In genomic region chr4:128691195-128691594, GRCm38 (mm10) we compare ENCODE assay signal across 16 mouse cellular contexts. TPM values are rescaled to one million over a fixed set of nuclear protein-coding genes. Genes with fewer than 3 reads are reported as not detected.
DNase-seq lines count a peak whose midpoint lies in the region; ATAC-seq and TF ChIP-seq lines count a peak whose summit lies in the region.
"Had no signal": no experiment of that assay in that cellular context is flagged by ENCODE, and none has a peak within 500 bp of the region (broad histone marks: within the 10 kb centered on the region; RNA-seq: fewer than 3 reads in every experiment).

No protein-coding gene starts in this region.

- no peak for TF ChIP-seq RAD21 in MEL (IDR thresholded peaks at IDR 0.05; ENCODE audit: low read depth, low read length)

- peaks cover 77% of the 10 kb centered on the region for H3K4me1 ChIP-seq in kidney, embryonic 15.5 days
- peaks cover 3 to 37% of the 10 kb centered on the region in 2 experiments; a peak in 3 of 4 replicates for H3K4me1 ChIP-seq in MEL (ENCODE audit: control insufficient read depth in 1 of 2, insufficient read depth in 2 of 2, low read length in 2 of 2)
- H3K4me1 ChIP-seq in embryonic facial prominence, embryonic 12.5 days: peaks cover 79% of the 10 kb centered on the region
- H3K4me1 ChIP-seq in limb, embryonic 13.5 days: peaks cover 81% of the 10 kb centered on the region

- intact Hi-C loops in left cerebral cortex, postnatal 14 days (cut with DNase I): no loop called here

- no peaks in the 10 kb centered on the region for H3K27me3 ChIP-seq in kidney, embryonic 15.5 days
- no peaks in the 10 kb centered on the region for H3K27me3 ChIP-seq in MEL (ENCODE audit: control insufficient read depth in 1 of 2, insufficient read depth in 2 of 2, low read length in 2 of 2)
- no peaks in the 10 kb centered on the region for H3K27me3 ChIP-seq in embryonic facial prominence, embryonic 12.5 days
- H3K27me3 ChIP-seq in limb, embryonic 13.5 days: no peaks in the 10 kb centered on the region

- no peak for DNase-seq in kidney, adult 8-10 months
- DNase-seq in MEL (ENCODE audit: low read depth, low spot score): peak; percentile 49
- DNase-seq in adrenal gland, adult (ENCODE audit: inconsistent age in 2 of 2, low spot score in 1 of 2): no peak
- no peak for DNase-seq in layer of hippocampus, adult 8-10 months (ENCODE audit: low spot score in 2 of 2)
- DNase-seq in left cerebral cortex, postnatal 14 days (ENCODE audit: low spot score in 2 of 2): no peak
- DNase-seq: cerebellum, adult 11 months; heart, adult 2 months; heart, postnatal 14 days; kidney, adult 11 months; lung, adult 2 months; thymus, postnatal 25 days had no signal

- 75% methylated on average over 4 of the region's 4 CpGs for WGBS in kidney, embryonic 15.5 days
- WGBS in embryonic facial prominence, embryonic 12.5 days: 82% methylated on average over 4 of the region's 4 CpGs
- WGBS in limb, embryonic 13.5 days: 79% methylated on average over 4 of the region's 4 CpGs

- no peak overlapping the region for H3K9ac ChIP-seq in kidney, embryonic 15.5 days
- no peak overlapping the region for H3K9ac ChIP-seq in MEL (ENCODE audit: control insufficient read depth, low read depth, low read length, poor library complexity, severe bottlenecking)
- H3K9ac ChIP-seq in embryonic facial prominence, embryonic 12.5 days: no peak overlapping the region
- H3K9ac ChIP-seq in limb, embryonic 13.5 days: no peak overlapping the region

- H3K27ac ChIP-seq in kidney, embryonic 15.5 days: peak overlapping the region; percentile 72
- no peak overlapping the region for H3K27ac ChIP-seq in MEL (ENCODE audit: control insufficient read depth, low read depth, low read length)
- peak overlapping the region; percentile 71 for H3K27ac ChIP-seq in embryonic facial prominence, embryonic 12.5 days
- peak overlapping the region; percentile 84; the same call in 1 of the 2 replicates for H3K27ac ChIP-seq in limb, embryonic 13.5 days
- H3K27ac ChIP-seq: heart, adult 2 months; midbrain, embryonic 10.5 days had no signal

- no peak overlapping the region for H3K4me2 ChIP-seq in kidney, embryonic 15.5 days
- no peak overlapping the region for H3K4me2 ChIP-seq in embryonic facial prominence, embryonic 12.5 days (replicated peaks)
- no peak overlapping the region for H3K4me2 ChIP-seq in limb, embryonic 13.5 days (replicated peaks)

- no peak overlapping the region for H3K4me3 ChIP-seq in kidney, embryonic 15.5 days (replicated peaks)
- no peak overlapping the region for H3K4me3 ChIP-seq in MEL (ENCODE audit: control insufficient read depth in 1 of 2, insufficient read depth in 1 of 2, low read depth in 2 of 2, low read length in 2 of 2)
- no peak overlapping the region for H3K4me3 ChIP-seq in embryonic facial prominence, embryonic 12.5 days
- no peak overlapping the region for H3K4me3 ChIP-seq in limb, embryonic 13.5 days
- H3K4me3 ChIP-seq: heart, adult 2 months; midbrain, embryonic 10.5 days had no signal

- no peaks in the 10 kb centered on the region for H3K79me2 ChIP-seq in MEL (ENCODE audit: control insufficient read depth, insufficient read depth, low read length, poor library complexity)

- no peak for ATAC-seq in kidney, embryonic 15.5 days (replicated peaks; ENCODE audit: low FRiP score)
- no peak for ATAC-seq in embryonic facial prominence, embryonic 12.5 days (ENCODE audit: insufficient number of reproducible peaks, insufficient read depth, low FRiP score, low TSS enrichment)
- no peak for ATAC-seq in limb, embryonic 13.5 days (ENCODE audit: low FRiP score, low read depth)
- ATAC-seq: CD4-positive, CD25-positive, alpha-beta regulatory T cell, adult 4 months had no signal

- no peaks in the 10 kb centered on the region for H3K9me3 ChIP-seq in kidney, embryonic 15.5 days (replicated peaks)
- no peaks in the 10 kb centered on the region for H3K9me3 ChIP-seq in MEL (replicated peaks; ENCODE audit: insufficient read depth, low read length)
- no peaks in the 10 kb centered on the region for H3K9me3 ChIP-seq in embryonic facial prominence, embryonic 12.5 days
- H3K9me3 ChIP-seq in limb, embryonic 13.5 days: 0 out of 2 replicates have a peak, but pooled peaks cover 6% of the 10 kb centered on the region

- TF ChIP-seq CTCF in MEL (IDR thresholded peaks at IDR 0.05 in 2 of 3, conservative IDR thresholded peaks at IDR 0.05 in 1 of 3; ENCODE audit: control insufficient read depth in 1 of 3, insufficient read depth in 1 of 3, low read depth in 2 of 3, low read length in 3 of 3, poor library complexity in 1 of 3, severe bottlenecking in 1 of 3): no peak

- no peaks in the 10 kb centered on the region for H3K36me3 ChIP-seq in kidney, embryonic 15.5 days
- H3K36me3 ChIP-seq in MEL (ENCODE audit: control insufficient read depth in 1 of 2, insufficient read depth in 2 of 2, low read length in 2 of 2): peaks cover 0 to 21% of the 10 kb centered on the region in 2 experiments; a peak in 2 of 4 replicates
- no peaks in the 10 kb centered on the region for H3K36me3 ChIP-seq in embryonic facial prominence, embryonic 12.5 days
- H3K36me3 ChIP-seq in limb, embryonic 13.5 days: no peaks in the 10 kb centered on the region
- H3K36me3 ChIP-seq: midbrain, embryonic 10.5 days had no signal

- no peak for TF ChIP-seq POLR2A in MEL (IDR thresholded peaks at IDR 0.05; ENCODE audit: control insufficient read depth in 1 of 2, insufficient read depth in 1 of 2, low read depth in 1 of 2, low read length in 2 of 2, poor library complexity in 1 of 2)

- peak; percentile 29 to 37; a peak in 2 of 4 replicates for TF ChIP-seq EP300 in MEL (IDR thresholded peaks at IDR 0.05; ENCODE audit: low read depth in 1 of 2, low read length in 2 of 2)

TF ChIP-seq in MEL, 35 proteins besides CTCF, POLR2A, EP300 and RAD21:
- TF ChIP-seq MAZ (IDR thresholded peaks at IDR 0.05; ENCODE audit: low read depth, low read length): no peak
- TF ChIP-seq MXI1 (IDR thresholded peaks at IDR 0.05; ENCODE audit: low read depth, low read length): no peak
- TF ChIP-seq USF2 (IDR thresholded peaks at IDR 0.05; ENCODE audit: borderline replicate concordance in 1 of 2, insufficient read depth in 1 of 2, low read depth in 1 of 2, low read length in 2 of 2): no peak
- TF ChIP-seq TCF12 (IDR thresholded peaks at IDR 0.05; ENCODE audit: low read depth, low read length): 0 out of 2 replicates have a peak, but pooled peaks have one; percentile 10
- no peak for TF ChIP-seq GABPA (IDR thresholded peaks at IDR 0.05; ENCODE audit: low read depth, low read length)
- peak; percentile 57; the same call in 1 of the 2 replicates for TF ChIP-seq GATA1 (IDR thresholded peaks at IDR 0.05; ENCODE audit: low read depth, low read length)
- no peak for TF ChIP-seq UBTF (IDR thresholded peaks at IDR 0.05; ENCODE audit: borderline replicate concordance, insufficient read depth, low read depth, low read length)
- TF ChIP-seq TAL1 (IDR thresholded peaks at IDR 0.05; ENCODE audit: low read length): no peak
- no peak for TF ChIP-seq ZMIZ1 (IDR thresholded peaks at IDR 0.05; ENCODE audit: low read depth, low read length)
- TF ChIP-seq SIN3A (IDR thresholded peaks at IDR 0.05; ENCODE audit: low read length): 0 out of 2 replicates have a peak, but pooled peaks have one; percentile 35
TF ChIP-seq in MEL: peak in this region for 3.

RNA-seq across cellular contexts. Expression of gene Phc2, which starts 36.7 kb away (rescaled TPM):
- polyA plus RNA-seq in kidney, embryonic 15.5 days (2015; fragmentation: Nextera tagmentation; extraction: Ambion mirVana): 40.3 and 45.5 TPM in 2 replicates
- 20.4 and 23.7 TPM in 2 replicates for total RNA-seq in MEL (2012; rRNA removed)
- polyA plus RNA-seq in MEL (2012; ENCODE audit: insufficient read depth in 1 of 2, insufficient read length in 2 of 2, low read depth in 1 of 2, low replicate concordance in 2 of 2, missing spikeins in 1 of 2): 10 to 100 TPM in 1 of 2 experiments, not detected in 1; 65.5 TPM
- polyA plus RNA-seq in embryonic facial prominence, embryonic 12.5 days (2016; fragmentation: Nextera tagmentation; extraction: Ambion mirVana): 82.4 and 106 TPM in 2 replicates
- polyA plus RNA-seq in limb, embryonic 13.5 days (2015; fragmentation: Nextera tagmentation; extraction: Ambion mirVana): 35.7 and 45.4 TPM in 2 replicates
- total RNA-seq in layer of hippocampus, adult 8-10 months (2022): 10 to 100 TPM; 87.3 to 94.0 (median 91.6) TPM
- 10 to 100 TPM; 74.8 to 77.2 TPM for total RNA-seq in left cerebral cortex, postnatal 14 days (2021)
